Mouse (Mus musculus) hindbrain, embryonic 14.5 days (tissue): Measurements from ENCODE around the gene Ralb. TPM values are rescaled to one million over a fixed set of nuclear protein-coding genes. Genes with fewer than 3 reads are reported as not detected.

Source experiments
- ATAC-seq: fragments of 200-750 bp; cut with Nextera tagmentation; 2 replicates; pipeline ENCODE4 v1.8.0; 2017; ENCODE audit warnings: moderate number of reproducible peaks, mild to moderate bottlenecking, moderate TSS enrichment, moderate library complexity; ENCODE audit not compliant: low FRiP score
- DNase-seq: peaks from one replicate; pipeline ENCODE4 v3.0.0-alpha.2; 2015; ENCODE audit warnings: low spot score
- H3K27ac ChIP-seq: fragments of 300-500 bp; sonication (generic); 2 replicates; pipeline ENCODE4 v1.5.1; 2014; ENCODE audit warnings: mild to moderate bottlenecking, moderate library complexity
- H3K27me3 ChIP-seq: fragments of 300-500 bp; sonication (generic); 2 replicates; pipeline ENCODE4 v1.6.1; 2014; ENCODE audit warnings: mild to moderate bottlenecking, low read length, mixed read lengths; ENCODE audit not compliant: control insufficient read depth, insufficient read depth
- H3K36me3 ChIP-seq: fragments of 300-500 bp; sonication (generic); replicated peaks from 2 replicates; pipeline ENCODE4 v1.6.1; 2014; ENCODE audit not compliant: control insufficient read depth, insufficient read depth
- H3K4me1 ChIP-seq: fragments of 300-500 bp; sonication (generic); replicated peaks from 2 replicates; pipeline ENCODE4 v1.6.1; 2014; ENCODE audit warnings: antibody characterized with exemption, low read length, mixed read lengths; ENCODE audit not compliant: control insufficient read depth, insufficient read depth
- H3K4me2 ChIP-seq: fragments of 300-500 bp; sonication (generic); replicated peaks from 2 replicates; pipeline ENCODE4 v1.6.1; 2014; ENCODE audit warnings: mild to moderate bottlenecking, moderate library complexity
- H3K4me3 ChIP-seq: fragments of 300-500 bp; sonication (generic); replicated peaks from 2 replicates; pipeline ENCODE4 v1.5.1; 2014; ENCODE audit warnings: mild to moderate bottlenecking, low read length
- H3K9ac ChIP-seq: fragments of 300-500 bp; sonication (generic); 2 replicates; pipeline ENCODE4 v1.6.1; 2014
- H3K9me3 ChIP-seq: fragments of 300-500 bp; sonication (generic); 2 replicates; pipeline ENCODE4 v1.6.1; 2016; ENCODE audit warnings: low read length; ENCODE audit not compliant: control insufficient read depth
- WGBS: fragments of 180-500 bp; shearing (Covaris S2); extraction: QIAGEN DNeasy Blood & Tissue Kit; methylation state at CpG from one replicate; pipeline ENCODE4 v1.1.7; 2014; 5-methylcytosine and 5-hydroxymethylcytosine counted together
- polyA plus RNA-seq: library from polyadenylated mRNA; unstranded; fragments of >200 nt; fragmentation: Nextera tagmentation; extraction: Ambion mirVana; gene quantifications from 2 replicates; pipeline ENCODE4 v1.2.1, GENCODE M21; 2014

Gene Ralb
- polyA plus RNA-seq, 1 experiment from 2014 or later = 57.5 TPM

- Histone ChIP-seq H3K4me3 (no peak overlapping the region), H3K4me2 (no peak overlapping the region), H3K9ac (no peak overlapping the region), H3K27ac (no peak overlapping the region), H3K4me1 (no peaks in the 10 kb centered on the region), H3K36me3 (peaks cover 20% of the 10 kb centered on the region), H3K9me3 (no peaks in the 10 kb centered on the region), H3K27me3 (no peaks in the 10 kb centered on the region)
- ATAC-seq = no peak
- 93% methylated on average over 6 of the region's 6 CpGs for WGBS
- no peak for DNase-seq
Observed at GRCm38 (mm10) chr1:119543316-119543715, 38.7 kb upstream of the Ralb start.

GRCm38 (mm10) chr1:119541570-119541969, 37.0 kb upstream of the Ralb start:
- Histone ChIP-seq H3K4me2 (no peak overlapping the region), H3K9ac (no peak overlapping the region), H3K4me3 (no peak overlapping the region), H3K27ac (no peak overlapping the region), H3K4me1 (no peaks in the 10 kb centered on the region), H3K9me3 (no peaks in the 10 kb centered on the region), H3K27me3 (no peaks in the 10 kb centered on the region), H3K36me3 (peaks cover 10% of the 10 kb centered on the region; the same call in 1 of the 2 replicates)
- WGBS = 86% methylated on average over 3 of the region's 3 CpGs
- no peak for DNase-seq
- no peak for ATAC-seq

GRCm38 (mm10) chr1:119540836-119541557, 36.4 kb upstream of the Ralb start:
- no peak overlapping the region for H3K27ac ChIP-seq
- WGBS = 93% methylated on average over 9 of the region's 9 CpGs
- H3K36me3 ChIP-seq = peaks cover 5% of the 10 kb centered on the region; the same call in 1 of the 2 replicates
- no peaks in the 10 kb centered on the region for H3K9me3 ChIP-seq
- DNase-seq (no peak), ATAC-seq (no peak)
- no peak overlapping the region for H3K4me3 ChIP-seq
- H3K9ac ChIP-seq = no peak overlapping the region
- no peaks in the 10 kb centered on the region for H3K27me3 ChIP-seq
- H3K4me1 ChIP-seq = no peaks in the 10 kb centered on the region
- no peak overlapping the region for H3K4me2 ChIP-seq

- Histone ChIP-seq H3K4me1 (no peaks in the 10 kb centered on the region), H3K36me3 (no peaks in the 10 kb centered on the region; the same call in 1 of the 2 replicates), H3K9me3 (no peaks in the 10 kb centered on the region), H3K4me2 (no peak overlapping the region), H3K27ac (no peak overlapping the region), H3K4me3 (no peak overlapping the region), H3K9ac (no peak overlapping the region), H3K27me3 (no peaks in the 10 kb centered on the region)
- no peak for ATAC-seq
- no peak for DNase-seq
- WGBS = 68% methylated on average over 2 of the region's 2 CpGs
Observed at GRCm38 (mm10) chr1:119539252-119539651, 34.7 kb upstream of the Ralb start.

- H3K4me1 ChIP-seq = no peaks in the 10 kb centered on the region
- DNase-seq (no peak), ATAC-seq (no peak)
- H3K4me2 ChIP-seq = no peak overlapping the region
- no peaks in the 10 kb centered on the region for H3K9me3 ChIP-seq
- no peaks in the 10 kb centered on the region for H3K27me3 ChIP-seq
- no peaks in the 10 kb centered on the region for H3K36me3 ChIP-seq
- WGBS = 91% methylated on average over 6 of the region's 6 CpGs
- no peak overlapping the region for H3K27ac ChIP-seq
- H3K9ac ChIP-seq = no peak overlapping the region
- H3K4me3 ChIP-seq = no peak overlapping the region
Observed at GRCm38 (mm10) chr1:119537651-119538050, 33.1 kb upstream of the Ralb start.

- no peak for ATAC-seq
- DNase-seq = no peak
- WGBS = 90% methylated on average over 2 of the region's 2 CpGs
Observed at GRCm38 (mm10) chr1:119536122-119536521, 31.5 kb upstream of the Ralb start.

GRCm38 (mm10) chr1:119534341-119534740, 29.7 kb upstream of the Ralb start:
- Histone ChIP-seq H3K9ac (no peak overlapping the region), H3K9me3 (no peaks in the 10 kb centered on the region), H3K27ac (no peak overlapping the region), H3K4me2 (no peak overlapping the region), H3K4me3 (no peak overlapping the region), H3K36me3 (peaks cover 5% of the 10 kb centered on the region), H3K4me1 (no peaks in the 10 kb centered on the region), H3K27me3 (no peaks in the 10 kb centered on the region)
- 94% methylated on average over 5 of the region's 5 CpGs for WGBS
- ATAC-seq = no peak
- DNase-seq = no peak

More at GRCm38 (mm10) chr1:119536122-119536521, 31.5 kb upstream of the Ralb start:
- Histone ChIP-seq H3K4me1 (no peaks in the 10 kb centered on the region), H3K36me3 (no peaks in the 10 kb centered on the region), H3K27me3 (no peaks in the 10 kb centered on the region), H3K4me2 (no peak overlapping the region), H3K4me3 (no peak overlapping the region), H3K9ac (no peak overlapping the region), H3K9me3 (no peaks in the 10 kb centered on the region), H3K27ac (no peak overlapping the region)

GRCm38 (mm10) chr1:119533093-119533805, 28.7 kb upstream of the Ralb start:
- peak; percentile 41 for DNase-seq
- no peak overlapping the region for H3K27ac ChIP-seq
- 76% methylated on average over 18 of the region's 18 CpGs for WGBS

GRCm38 (mm10) chr1:119532165-119532564, 27.6 kb upstream of the Ralb start:
- ATAC-seq (no peak; the same call in 1 of the 2 replicates), DNase-seq (no peak)
- 0 out of 2 replicates have a peak, but pooled peaks cover under 1% of the 10 kb centered on the region for H3K4me1 ChIP-seq
- H3K27ac ChIP-seq = no peak overlapping the region
- peaks cover 20% of the 10 kb centered on the region for H3K36me3 ChIP-seq
- 0 out of 2 replicates have a peak, but pooled peaks cover 3% of the 10 kb centered on the region for H3K9me3 ChIP-seq
- 96% methylated on average over 6 of the region's 6 CpGs for WGBS
- no peak overlapping the region for H3K4me3 ChIP-seq
- H3K9ac ChIP-seq = no peak overlapping the region
- no peaks in the 10 kb centered on the region for H3K27me3 ChIP-seq
- H3K4me2 ChIP-seq = no peak overlapping the region

More at GRCm38 (mm10) chr1:119533093-119533805, 28.7 kb upstream of the Ralb start:
- peak; percentile 80 for ATAC-seq
- Histone ChIP-seq H3K27me3 (no peaks in the 10 kb centered on the region), H3K36me3 (peaks cover 16% of the 10 kb centered on the region), H3K4me2 (no peak overlapping the region), H3K9ac (no peak overlapping the region), H3K4me1 (no peaks in the 10 kb centered on the region), H3K9me3 (0 out of 2 replicates have a peak, but pooled peaks cover 3% of the 10 kb centered on the region), H3K4me3 (no peak overlapping the region)
